Mouse (Mus musculus) forebrain, postnatal 0 days (tissue): Measurements from ENCODE around the gene Mbtps2. TPM values are rescaled to one million over a fixed set of nuclear protein-coding genes. Genes with fewer than 3 reads are reported as not detected.

Experiments used
- ATAC-seq: fragments of 200-750 bp; cut with Nextera tagmentation; 2 replicates; pipeline ENCODE4 v1.8.0; 2017; ENCODE audit warnings: mild to moderate bottlenecking, moderate library complexity
- DNase-seq: peaks from one replicate; pipeline ENCODE4 v3.0.0-alpha.2; 2015
- H3K27ac ChIP-seq: fragments of 300-500 bp; sonication (generic); 2 replicates; pipeline ENCODE4 v1.5.1; 2014; ENCODE audit warnings: low read depth, mild to moderate bottlenecking, antibody characterized with exemption, low read length, moderate library complexity, mixed read lengths
- H3K27me3 ChIP-seq: fragments of 300-500 bp; sonication (generic); 2 replicates; pipeline ENCODE4 v1.6.1; 2014; ENCODE audit warnings: mild to moderate bottlenecking, low read length, mixed read lengths; ENCODE audit not compliant: insufficient read depth
- H3K36me3 ChIP-seq: fragments of 300-500 bp; sonication (generic); 2 replicates; pipeline ENCODE4 v1.6.1; 2014; ENCODE audit warnings: mild to moderate bottlenecking, moderate library complexity; ENCODE audit not compliant: insufficient read depth
- H3K4me1 ChIP-seq: fragments of 300-500 bp; sonication (generic); 2 replicates; pipeline ENCODE4 v1.6.1; 2014; ENCODE audit warnings: antibody characterized with exemption; ENCODE audit not compliant: insufficient read depth
- H3K4me2 ChIP-seq: fragments of 300-500 bp; sonication (generic); 2 replicates; pipeline ENCODE4 v1.6.1; 2014; ENCODE audit warnings: low read depth, mild to moderate bottlenecking, moderate library complexity
- H3K4me3 ChIP-seq: fragments of 300-500 bp; sonication (generic); 2 replicates; pipeline ENCODE4 v1.5.1; 2014; ENCODE audit warnings: low read depth, low read length, mixed read lengths
- H3K9ac ChIP-seq: fragments of 300-500 bp; sonication (generic); 2 replicates; pipeline ENCODE4 v1.6.1; 2014; ENCODE audit warnings: mild to moderate bottlenecking
- H3K9me3 ChIP-seq: fragments of 300-500 bp; sonication (generic); 2 replicates; pipeline ENCODE4 v1.6.1; 2016; ENCODE audit warnings: low read length
- CTCF ChIP-seq: sonication (generic); IDR thresholded peaks from 2 replicates; pipeline ENCODE4 v1.5.1; 2016; ENCODE audit warnings: antibody characterized with exemption, control low read depth, low read depth
- WGBS: fragments of 180-500 bp; shearing (Covaris S2); extraction: QIAGEN DNeasy Blood & Tissue Kit; methylation state at CpG from one replicate; pipeline ENCODE4 v1.1.7; 2014; 5-methylcytosine and 5-hydroxymethylcytosine counted together
- polyA plus RNA-seq: library from polyadenylated mRNA; unstranded; fragments of >200 nt; fragmentation: Nextera tagmentation; extraction: Ambion mirVana; gene quantifications from 2 replicates; pipeline ENCODE4 v1.2.1, GENCODE M21; 2015
- total RNA-seq: library from RNA; depleted of rRNA; stranded (reverse); fragments of >200 nt; gene quantifications from 2 replicates; pipeline ENCODE4 v1.2.3, GENCODE M21; 2014; rRNA removed

Gene Mbtps2
- 15.0 and 19.0 TPM in 2 replicates for total RNA-seq
- polyA plus RNA-seq, result 20.0 and 24.9 TPM in 2 replicates

- Histone ChIP-seq H3K4me3 (peak within 1 kb of the TSS; percentile 56), H3K9ac (peak within 1 kb of the TSS; percentile 76), H3K27me3 (no peaks in the 10 kb centered on the region), H3K4me2 (peak within 1 kb of the TSS; percentile 45), H3K36me3 (no peaks in the 10 kb centered on the region), H3K27ac (peak within 1 kb of the TSS; percentile 90), H3K4me1 (peaks cover 4% of the 10 kb centered on the region), H3K9me3 (no peaks in the 10 kb centered on the region)
- peak; percentile 90 for ATAC-seq
- no peak for TF ChIP-seq CTCF
- WGBS, result 21% methylated on average over 63 of the region's 74 CpGs
- peak; percentile 78 for DNase-seq
Observed at GRCm38 (mm10) chrX:157598186-157598996, at the start of gene Mbtps2. Mbtps2 (minus strand) TSS chrX:157598715.

- Histone ChIP-seq H3K9me3 (no peaks in the 10 kb centered on the region), H3K4me3 (no peak overlapping the region), H3K4me1 (no peaks in the 10 kb centered on the region), H3K9ac (no peak overlapping the region), H3K4me2 (no peak overlapping the region), H3K27me3 (no peaks in the 10 kb centered on the region), H3K27ac (no peak overlapping the region), H3K36me3 (no peaks in the 10 kb centered on the region)
- WGBS, result 55% methylated on average over 1 of the region's 1 CpGs
- TF ChIP-seq CTCF, result no peak
- DNase-seq (no peak), ATAC-seq (no peak)
Observed at GRCm38 (mm10) chrX:157646399-157646798, 47.9 kb upstream of the Mbtps2 start.

- no peak overlapping the region for H3K4me3 ChIP-seq
- H3K27ac ChIP-seq, result no peak overlapping the region
- no peaks in the 10 kb centered on the region for H3K27me3 ChIP-seq
- no peak for TF ChIP-seq CTCF
- ATAC-seq (no peak), DNase-seq (no peak)
- H3K4me2 ChIP-seq, result no peak overlapping the region
- H3K4me1 ChIP-seq, result no peaks in the 10 kb centered on the region
- H3K9me3 ChIP-seq, result no peaks in the 10 kb centered on the region
- no peaks in the 10 kb centered on the region for H3K36me3 ChIP-seq
- 79% methylated on average over 4 of the region's 4 CpGs for WGBS
- H3K9ac ChIP-seq, result no peak overlapping the region
Observed at GRCm38 (mm10) chrX:157644700-157645099, 46.2 kb upstream of the Mbtps2 start.

- Histone ChIP-seq H3K4me3 (no peak overlapping the region), H3K4me1 (no peaks in the 10 kb centered on the region), H3K9ac (no peak overlapping the region), H3K9me3 (no peaks in the 10 kb centered on the region), H3K27me3 (no peaks in the 10 kb centered on the region), H3K36me3 (no peaks in the 10 kb centered on the region), H3K27ac (no peak overlapping the region), H3K4me2 (no peak overlapping the region)
- TF ChIP-seq CTCF, result peak; percentile 81
- 24% methylated on average over 3 of the region's 3 CpGs for WGBS
- peak; percentile 63 for DNase-seq
- no peak for ATAC-seq
Observed at GRCm38 (mm10) chrX:157644300-157644699, 45.8 kb upstream of the Mbtps2 start.

GRCm38 (mm10) chrX:157642856-157643255 lies 44.3 kb upstream of the Mbtps2 start:
- no peak overlapping the region for H3K27ac ChIP-seq
- H3K4me3 ChIP-seq, result no peak overlapping the region
- no peaks in the 10 kb centered on the region for H3K4me1 ChIP-seq
- H3K9me3 ChIP-seq, result no peaks in the 10 kb centered on the region
- no peak overlapping the region for H3K9ac ChIP-seq
- ATAC-seq (no peak), DNase-seq (no peak)
- 41% methylated on average over 5 of the region's 5 CpGs for WGBS
- no peaks in the 10 kb centered on the region for H3K27me3 ChIP-seq
- no peak overlapping the region for H3K4me2 ChIP-seq
- H3K36me3 ChIP-seq, result no peaks in the 10 kb centered on the region
- no peak for TF ChIP-seq CTCF

GRCm38 (mm10) chrX:157637253-157637652 lies 38.7 kb upstream of the Mbtps2 start:
- no peak for ATAC-seq
- H3K27ac ChIP-seq, result no peak overlapping the region
- TF ChIP-seq CTCF, result no peak

GRCm38 (mm10) chrX:157633676-157634414 lies 35.3 kb upstream of the Mbtps2 start:
- no peak overlapping the region for H3K9ac ChIP-seq
- no peaks in the 10 kb centered on the region for H3K27me3 ChIP-seq
- no peak for ATAC-seq
- no peaks in the 10 kb centered on the region for H3K36me3 ChIP-seq
- whole genome bisulfite sequencing, result 26% methylated on average over 3 of the region's 3 CpGs
- H3K4me2 ChIP-seq, result no peak overlapping the region
- TF ChIP-seq CTCF, result no peak
- no peaks in the 10 kb centered on the region for H3K9me3 ChIP-seq
- no peaks in the 10 kb centered on the region for H3K4me1 ChIP-seq
- no peak overlapping the region for H3K4me3 ChIP-seq
- DNase-seq, result no peak
- no peak overlapping the region for H3K27ac ChIP-seq

More at GRCm38 (mm10) chrX:157637253-157637652, 38.7 kb upstream of the Mbtps2 start:
- no peak overlapping the region for H3K4me2 ChIP-seq
- H3K27me3 ChIP-seq, result no peaks in the 10 kb centered on the region
- no peaks in the 10 kb centered on the region for H3K9me3 ChIP-seq
- H3K9ac ChIP-seq, result no peak overlapping the region
- H3K4me1 ChIP-seq, result no peaks in the 10 kb centered on the region
- no peak for DNase-seq
- 68% methylated on average over 1 of the region's 1 CpGs for WGBS
- no peak overlapping the region for H3K4me3 ChIP-seq
- H3K36me3 ChIP-seq, result no peaks in the 10 kb centered on the region
